Mouse (Mus musculus) urinary bladder, adult 2 months (tissue): ENCODE data around the gene Arhgap19. TPM values are rescaled to one million over a fixed set of nuclear protein-coding genes. Genes with fewer than 3 reads are reported as not detected.
A peak's percentile ranks its signal among the peaks of the same experiment; 100 is the strongest.
"Not testable (repeated sequence)": the region's sequence is repeated elsewhere in the genome, so short reads cannot be mapped to it uniquely, and the experiment has no call there.

Experiments
- DNase-seq: peaks from one replicate; pipeline ENCODE4 v3.0.0; 2022; ENCODE audit warnings: low spot score
- polyA plus RNA-seq: library from polyadenylated mRNA; depleted of rRNA; stranded (reverse); fragments of >200 nt; gene quantifications from 2 replicates; pipeline ENCODE4 v1.2.3, GENCODE M21; 2012; rRNA removed

The Arhgap19 gene
- polyA plus RNA-seq, result 4.3 and 4.6 TPM in 2 replicates

GRCm38 (mm10) chr19:41801742-41802369, at the start of gene Arhgap19:
Gene Arhgap19, minus strand, starts transcription at chr19:41802047.
- peak; percentile 70 for DNase-seq

- DNase-seq, result no peak
Measured at GRCm38 (mm10) chr19:41850719-41851543, 49.1 kb upstream of the Arhgap19 start.

GRCm38 (mm10) chr19:41850021-41850718, 48.3 kb upstream of the Arhgap19 start:
- no peak for DNase-seq

GRCm38 (mm10) chr19:41847992-41848851, 46.4 kb upstream of the Arhgap19 start, which contains the start of gene Frat2:
Gene Frat2, minus strand, starts transcription at chr19:41848132.
- peak; percentile 84 for DNase-seq

- not testable (repeated sequence) for DNase-seq
Measured at GRCm38 (mm10) chr19:41847614-41847991, 45.8 kb upstream of the Arhgap19 start.

GRCm38 (mm10) chr19:41847091-41847581, 45.3 kb upstream of the Arhgap19 start:
- peak; percentile 47 for DNase-seq

GRCm38 (mm10) chr19:41846366-41847090, 44.7 kb upstream of the Arhgap19 start:
- DNase-seq, result no peak

- DNase-seq, result no peak
Measured at GRCm38 (mm10) chr19:41844345-41844744, 42.5 kb upstream of the Arhgap19 start.

GRCm38 (mm10) chr19:41842706-41843105, 40.9 kb upstream of the Arhgap19 start:
- DNase-seq, result no peak

GRCm38 (mm10) chr19:41842196-41842595, 40.3 kb upstream of the Arhgap19 start:
- no peak for DNase-seq

- DNase-seq, result no peak
Measured at GRCm38 (mm10) chr19:41841105-41841750, 39.4 kb upstream of the Arhgap19 start.

GRCm38 (mm10) chr19:41839685-41840084, 37.8 kb upstream of the Arhgap19 start:
- no peak for DNase-seq

- no peak for DNase-seq
Measured at GRCm38 (mm10) chr19:41838808-41839207, 37.0 kb upstream of the Arhgap19 start.

- DNase-seq, result no peak
Measured at GRCm38 (mm10) chr19:41837917-41838261, 36.0 kb upstream of the Arhgap19 start.

- DNase-seq, result no peak
Measured at GRCm38 (mm10) chr19:41837194-41837916, 35.5 kb upstream of the Arhgap19 start.

GRCm38 (mm10) chr19:41836719-41837118, 34.9 kb upstream of the Arhgap19 start:
- DNase-seq, result no peak

- DNase-seq, result no peak
Measured at GRCm38 (mm10) chr19:41835816-41836215, 34.0 kb upstream of the Arhgap19 start.

- DNase-seq, result no peak
Measured at GRCm38 (mm10) chr19:41835407-41835806, 33.6 kb upstream of the Arhgap19 start.

- DNase-seq, result no peak
Measured at GRCm38 (mm10) chr19:41832501-41833201, 30.8 kb upstream of the Arhgap19 start.
